Mouse (Mus musculus) adipose tissue, adult 10 weeks (tissue): Measurements from ENCODE around the gene Gm3164. TPM values are rescaled to one million over a fixed set of nuclear protein-coding genes. Genes with fewer than 3 reads are reported as not detected.

Experiments
- polyA plus RNA-seq: library from polyadenylated mRNA; stranded (reverse); fragments of 350-450 nt; fragmentation: Illumina TruSeq; extraction: RNeasy Lipid Tissue Mini Kit (QIAGEN cat#74804); gene quantifications from one replicate; pipeline ENCODE4 v1.2.3, GENCODE M21; 2014; ENCODE audit warnings: low read depth, low replicate concordance

The Gm3164 gene
- 0.20 TPM for polyA plus RNA-seq

GRCm38 (mm10) chr14:4414965-4415835, at the start of gene Gm3164:
Gm3164 (plus strand) TSS chr14:4415448.

DNA sequence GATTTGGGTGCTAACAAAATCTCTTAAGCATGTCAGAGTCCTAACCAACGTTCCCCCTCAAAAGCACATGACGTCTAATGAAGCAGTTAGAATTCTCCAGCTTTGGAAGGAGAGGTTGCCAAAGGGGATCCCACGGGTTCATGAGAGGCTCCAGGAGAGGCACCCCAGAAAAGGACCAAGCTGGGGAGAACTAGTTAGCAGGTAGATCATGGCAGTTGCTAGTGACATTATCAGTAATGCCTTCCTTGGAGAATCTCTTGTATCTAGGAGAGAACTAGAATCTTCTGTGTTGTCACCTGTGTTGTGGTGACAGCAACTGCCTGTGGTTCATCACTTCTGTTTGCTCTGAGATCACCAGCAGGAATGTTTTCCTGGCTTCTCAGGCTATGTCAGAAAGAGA, 18.0 kb upstream of the Gm3164 start, which contains the start of gene Gm3159:
Gm3159 (plus strand) TSS at position 301 of the 400 bp plus-strand sequence.

DNA sequence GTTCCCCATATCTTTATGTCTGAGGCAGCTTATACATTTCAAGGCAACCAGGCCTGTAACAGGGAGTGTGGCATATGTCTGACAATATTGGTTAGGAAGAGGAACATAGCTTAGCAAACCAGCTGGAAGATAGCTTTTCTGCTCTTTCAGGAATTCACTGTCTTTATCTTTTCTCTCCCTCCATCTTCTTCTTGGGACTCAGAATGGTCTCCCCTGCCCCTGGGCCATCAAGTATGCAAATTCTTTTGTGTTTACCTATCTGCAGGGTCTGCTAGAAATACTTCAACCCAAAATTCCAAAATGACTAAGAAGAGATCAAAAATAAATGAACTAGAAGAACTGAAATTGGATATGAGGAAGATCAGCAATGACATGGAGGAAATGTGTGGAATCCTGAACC, 15.4 kb downstream of the Gm3164 start, which contains the start of gene Gm3173:
Gm3173 (plus strand) TSS at position 301 of the 400 bp plus-strand sequence.

DNA sequence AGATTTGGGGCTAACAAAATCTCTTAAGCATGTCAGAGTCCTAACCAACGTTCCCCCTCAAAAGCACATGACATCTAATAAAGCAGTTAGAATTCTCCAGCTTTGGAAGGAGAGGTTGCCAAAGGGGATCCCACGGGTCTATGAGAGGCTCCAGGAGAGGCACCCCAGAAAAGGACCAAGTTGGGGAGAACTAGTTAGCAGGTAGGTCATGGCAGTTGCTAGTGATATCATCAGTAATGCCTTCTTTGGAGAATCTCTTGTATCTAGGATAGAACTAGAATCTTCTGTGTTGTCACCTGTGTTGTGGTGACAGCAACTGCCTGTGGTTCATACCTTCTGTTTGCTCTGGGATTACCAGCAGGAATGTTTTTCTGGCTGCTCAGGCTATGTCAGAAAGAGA, 66.2 kb downstream of the Gm3164 start, which contains the start of gene Gm3182:
Gm3182 (plus strand) TSS at position 301 of the 400 bp plus-strand sequence.

Other genes with a start within 250 kb of the Gm3164 start
- not detected for gene Gm2974, start 232.9 kb upstream of the Gm3164 start, polyA plus RNA-seq
- not detected for gene Gm3138, start 165.8 kb upstream of the Gm3164 start, polyA plus RNA-seq
- 0.37 TPM for gene Gm3149, start 98.2 kb upstream of the Gm3164 start, polyA plus RNA-seq
- not detected for gene 2610042L04Rik, start 80.7 kb upstream of the Gm3164 start, polyA plus RNA-seq
- not detected for gene Gm3159, start 17.9 kb upstream of the Gm3164 start, polyA plus RNA-seq
- not detected for gene Gm3173, start 15.5 kb downstream of the Gm3164 start, polyA plus RNA-seq
- not detected for gene Gm3182, start 66.3 kb downstream of the Gm3164 start, polyA plus RNA-seq
- gene Gm3047, start 140.0 kb downstream of the Gm3164 start, polyA plus RNA-seq, result not detected
- gene Gm8159, start 216.9 kb downstream of the Gm3164 start, polyA plus RNA-seq, result 0.72 TPM
- gene Gm3239, start 248.7 kb downstream of the Gm3164 start, polyA plus RNA-seq, result not detected